Mouse (Mus musculus) ovary, postnatal 14 days (tissue): ENCODE measurements around the gene Nes.

ENCODE experiments used
- DNase-seq: peaks from one replicate; pipeline ENCODE4 v3.0.0; 2022; ENCODE audit warnings: low spot score

Gene Nes

GRCm38 (mm10) chr3:88022322-88023191 is 51.7 kb downstream of the Nes start:
- DNase-seq: peak; percentile 75

- DNase-seq: no peak
These were observed 52.6 kb downstream of the Nes start for GRCm38 (mm10) chr3:88023192-88024074.

- DNase-seq: no peak
These were observed 55.9 kb downstream of the Nes start for GRCm38 (mm10) chr3:88026823-88027222.

- DNase-seq: no peak
These were observed 56.7 kb downstream of the Nes start, which contains the start of gene Hapln2 for GRCm38 (mm10) chr3:88027434-88028186. Hapln2 (minus strand) TSS chr3:88027583.
